Comparison of ENCODE assay signal across 23 mouse cellular contexts in the genomic region with DNA sequence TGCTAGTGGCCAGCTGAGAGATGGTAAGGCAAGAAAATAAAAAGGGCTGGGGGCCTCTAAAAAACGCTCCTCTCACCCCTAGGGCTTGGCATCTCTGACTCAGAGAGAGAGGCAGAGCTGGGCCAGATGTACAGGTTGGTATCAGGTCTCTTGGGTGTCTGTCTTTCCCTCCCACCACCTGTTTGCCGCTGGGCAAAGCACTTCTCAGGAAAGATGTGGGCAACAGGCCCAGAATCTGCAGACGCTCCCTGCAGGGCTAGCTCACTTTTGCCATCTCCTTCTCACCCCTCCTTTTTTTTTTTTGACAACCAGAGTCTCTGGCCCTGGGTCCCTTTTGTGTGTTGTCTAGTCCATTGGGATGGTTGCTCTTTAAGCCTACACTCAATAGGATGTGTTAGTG. TPM values are rescaled to one million over a fixed set of nuclear protein-coding genes. Genes with fewer than 3 reads are reported as not detected.
A peak's percentile ranks its signal among the peaks of the same experiment; 100 is the strongest.
DNase-seq lines count a peak whose midpoint lies in the region; ATAC-seq and TF ChIP-seq lines count a peak whose summit lies in the region.
"Had no signal": no experiment of that assay in that cellular context is flagged by ENCODE, and none has a peak within 500 bp of the region (broad histone marks: within the 10 kb centered on the region; RNA-seq: fewer than 3 reads in every experiment).

No protein-coding gene starts in this region.

- H3K9me3 ChIP-seq in midbrain, postnatal 0 days (ENCODE audit: low read length) = no peaks in the 10 kb centered on the region
- H3K9me3 ChIP-seq in midbrain, embryonic 15.5 days = no peaks in the 10 kb centered on the region
- H3K9me3 ChIP-seq in embryonic facial prominence, embryonic 14.5 days (ENCODE audit: control insufficient read depth, low read length) = no peaks in the 10 kb centered on the region
- H3K9me3 ChIP-seq: heart, embryonic 10.5 days; neural tube, embryonic 13.5 days had no signal

- no peak overlapping the region for H3K4me3 ChIP-seq in midbrain, postnatal 0 days (ENCODE audit: low read depth, low read length)
- H3K4me3 ChIP-seq in midbrain, embryonic 15.5 days = no peak overlapping the region
- H3K4me3 ChIP-seq in embryonic facial prominence, embryonic 14.5 days (ENCODE audit: low read depth, low read length) = no peak overlapping the region
- H3K4me3 ChIP-seq: heart, embryonic 10.5 days; layer of hippocampus, adult 2 months had no signal

- no peaks in the 10 kb centered on the region for H3K36me3 ChIP-seq in midbrain, postnatal 0 days (ENCODE audit: insufficient read depth, low read length)
- H3K36me3 ChIP-seq in midbrain, embryonic 15.5 days (replicated peaks) = no peaks in the 10 kb centered on the region
- no peaks in the 10 kb centered on the region for H3K36me3 ChIP-seq in embryonic facial prominence, embryonic 14.5 days (ENCODE audit: control insufficient read depth, insufficient read depth, low read length)
- H3K36me3 ChIP-seq: heart, embryonic 10.5 days; neural tube, embryonic 13.5 days had no signal

- H3K27ac ChIP-seq in midbrain, postnatal 0 days (ENCODE audit: low read depth, low read length) = 0 out of 2 replicates have a peak overlapping the region, but pooled peaks have one; percentile 85
- H3K27ac ChIP-seq in midbrain, embryonic 15.5 days = no peak overlapping the region
- H3K27ac ChIP-seq in embryonic facial prominence, embryonic 14.5 days (replicated peaks; ENCODE audit: low read depth, low read length) = peak overlapping the region; percentile 90

- H3K4me2 ChIP-seq in midbrain, postnatal 0 days (ENCODE audit: low read depth, low read length, poor library complexity, severe bottlenecking) = no peak overlapping the region
- H3K4me2 ChIP-seq in midbrain, embryonic 15.5 days = no peak overlapping the region
- H3K4me2 ChIP-seq in embryonic facial prominence, embryonic 14.5 days (ENCODE audit: low read depth, low read length) = no peak overlapping the region

- peak; percentile 88 for DNase-seq in heart, adult 11 months
- DNase-seq in heart, adult 18-20 months = no peak
- no peak for DNase-seq in midbrain, postnatal 0 days (ENCODE audit: low spot score)
- DNase-seq in embryonic facial prominence, embryonic 14.5 days (ENCODE audit: low spot score) = no peak
- DNase-seq in thymus, postnatal 25 days = no peak
- DNase-seq in lung, adult 18-20 months = no peak
- DNase-seq: embryo, embryonic 11 days; gastrocnemius, postnatal 25 days; heart, postnatal 10 days; lung, embryonic 14.5 days; right cerebral cortex, postnatal 14 days; thymus, postnatal 14 days had no signal

- ATAC-seq in midbrain, postnatal 0 days (ENCODE audit: low FRiP score) = no peak
- no peak for ATAC-seq in midbrain, embryonic 15.5 days (replicated peaks)
- no peak for ATAC-seq in embryonic facial prominence, embryonic 14.5 days (ENCODE audit: low read depth)
- ATAC-seq: CD4-positive, CD25-positive, alpha-beta regulatory T cell, adult 4 months; intestine, postnatal 0 days had no signal

- peaks cover 16% of the 10 kb centered on the region; the same call in 1 of the 2 replicates for H3K4me1 ChIP-seq in midbrain, postnatal 0 days (ENCODE audit: insufficient read depth, low read length)
- H3K4me1 ChIP-seq in midbrain, embryonic 15.5 days = peaks cover 39% of the 10 kb centered on the region
- peaks cover 36% of the 10 kb centered on the region for H3K4me1 ChIP-seq in embryonic facial prominence, embryonic 14.5 days (ENCODE audit: control insufficient read depth, insufficient read depth, low read length)

- WGBS in midbrain, postnatal 0 days = 84% methylated on average over 3 of the region's 3 CpGs
- 84% methylated on average over 3 of the region's 3 CpGs for WGBS in midbrain, embryonic 15.5 days
- WGBS in embryonic facial prominence, embryonic 14.5 days = 71% methylated on average over 3 of the region's 3 CpGs

- H3K27me3 ChIP-seq in midbrain, postnatal 0 days (ENCODE audit: insufficient read depth, low read length) = no peaks in the 10 kb centered on the region
- H3K27me3 ChIP-seq in midbrain, embryonic 15.5 days (replicated peaks) = no peaks in the 10 kb centered on the region
- no peaks in the 10 kb centered on the region for H3K27me3 ChIP-seq in embryonic facial prominence, embryonic 14.5 days (replicated peaks; ENCODE audit: control insufficient read depth, insufficient read depth, low read length)
- H3K27me3 ChIP-seq: neural tube, embryonic 13.5 days had no signal

- no peak overlapping the region for H3K9ac ChIP-seq in midbrain, postnatal 0 days (replicated peaks; ENCODE audit: low read length, poor library complexity, severe bottlenecking)
- H3K9ac ChIP-seq in midbrain, embryonic 15.5 days = no peak overlapping the region
- no peak overlapping the region for H3K9ac ChIP-seq in embryonic facial prominence, embryonic 14.5 days (ENCODE audit: low read depth, low read length)
- H3K9ac ChIP-seq: lung, embryonic 14.5 days; neural tube, embryonic 13.5 days had no signal

- TF ChIP-seq CTCF in midbrain, postnatal 0 days (IDR thresholded peaks at IDR 0.05) = no peak

RNA-seq across cellular contexts. Expression of gene Map3k14, which starts 1.6 kb away (rescaled TPM):
- total RNA-seq in heart, adult 18-20 months (2021) = 1 to 10 TPM; 2.5 to 3.0 TPM
- 4.8 and 6.1 TPM in 2 replicates for total RNA-seq in midbrain, postnatal 0 days (2014; rRNA removed)
- 1.5 and 1.7 TPM in 2 replicates for polyA plus RNA-seq in midbrain, postnatal 0 days (2015; fragmentation: Nextera tagmentation; extraction: Ambion mirVana)
- polyA plus RNA-seq in midbrain, embryonic 15.5 days (2015; fragmentation: Nextera tagmentation; extraction: Ambion mirVana) = 3.9 and 5.0 TPM in 2 replicates
- polyA plus RNA-seq in embryonic facial prominence, embryonic 14.5 days (2014; fragmentation: Nextera tagmentation; extraction: Ambion mirVana) = 4.6 and 5.1 TPM in 2 replicates

RNA-seq across cellular contexts. Expression of gene Spata32, which starts 50.7 kb away (rescaled TPM):
- not detected for total RNA-seq in heart, adult 18-20 months (2021)
- total RNA-seq in midbrain, postnatal 0 days (2014; rRNA removed) = 1.4 and 1.9 TPM in 2 replicates
- 1.2 and 1.5 TPM in 2 replicates for polyA plus RNA-seq in midbrain, postnatal 0 days (2015; fragmentation: Nextera tagmentation; extraction: Ambion mirVana)
- polyA plus RNA-seq in midbrain, embryonic 15.5 days (2015; fragmentation: Nextera tagmentation; extraction: Ambion mirVana) = 0.66 and 0.71 TPM in 2 replicates
- not detected in 2 replicates for polyA plus RNA-seq in embryonic facial prominence, embryonic 14.5 days (2014; fragmentation: Nextera tagmentation; extraction: Ambion mirVana)
- total RNA-seq: adrenal gland, adult 2 months; gastrocnemius, postnatal 25 days; heart, postnatal 10 days; liver, adult 2 months; MEL had no signal
- polyA plus RNA-seq: adrenal gland, adult 2 months; CD4-positive, CD25-positive, alpha-beta regulatory T cell, adult 4 months; heart, embryonic 10.5 days; intestine, postnatal 0 days; kidney, postnatal 0 days; liver, adult 2 months; lung, embryonic 14.5 days; stomach, postnatal 0 days had no signal
